Mouse (Mus musculus) cerebral cortex, adult 2 months (tissue): ENCODE results near the gene Sec31b.

Source experiments
- WGBS: fragments of 180-500 bp; shearing (Covaris S2); methylation state at CpG from one replicate; pipeline ENCODE4 v1.1.7; 2018; 5-methylcytosine and 5-hydroxymethylcytosine counted together

The Sec31b gene

GRCm38 (mm10) chr19:44545321-44546041, at the start of gene Sec31b:
TSS of gene Sec31b (minus strand) at chr19:44545864.
- 9% methylated on average over 47 of the region's 47 CpGs for WGBS

GRCm38 (mm10) chr19:44594180-44594579, 48.5 kb upstream of the Sec31b start:
- 95% methylated on average over 14 of the region's 14 CpGs for WGBS

- 64% methylated on average over 6 of the region's 6 CpGs for WGBS
Measured at GRCm38 (mm10) chr19:44591638-44592037, 46.0 kb upstream of the Sec31b start.

GRCm38 (mm10) chr19:44590992-44591391, 45.3 kb upstream of the Sec31b start:
- WGBS = 83% methylated on average over 18 of the region's 18 CpGs

GRCm38 (mm10) chr19:44589591-44590223, 44.0 kb upstream of the Sec31b start:
- 63% methylated on average over 7 of the region's 7 CpGs for WGBS

GRCm38 (mm10) chr19:44588036-44588435, 42.4 kb upstream of the Sec31b start:
- 64% methylated on average over 4 of the region's 4 CpGs for WGBS

GRCm38 (mm10) chr19:44582638-44583309, 37.1 kb upstream of the Sec31b start:
- WGBS = 39% methylated on average over 9 of the region's 9 CpGs

- WGBS = 84% methylated on average over 10 of the region's 10 CpGs
Measured at GRCm38 (mm10) chr19:44582103-44582502, 36.4 kb upstream of the Sec31b start.

- WGBS = 80% methylated on average over 1 of the region's 1 CpGs
Measured at GRCm38 (mm10) chr19:44578038-44578437, 32.4 kb upstream of the Sec31b start.

GRCm38 (mm10) chr19:44576275-44576674, 30.6 kb upstream of the Sec31b start:
- WGBS = 74% methylated on average over 7 of the region's 7 CpGs

GRCm38 (mm10) chr19:44567763-44568162, 22.1 kb upstream of the Sec31b start:
- 80% methylated on average over 3 of the region's 3 CpGs for WGBS

GRCm38 (mm10) chr19:44564006-44564405, 18.3 kb upstream of the Sec31b start:
- 84% methylated on average over 14 of the region's 14 CpGs for WGBS

GRCm38 (mm10) chr19:44562652-44563206, 17.1 kb upstream of the Sec31b start, which contains the start of gene Hif1an:
TSS of gene Hif1an (plus strand) at chr19:44562850.
- WGBS = under 1% methylated on average over 33 of the region's 33 CpGs

GRCm38 (mm10) chr19:44554861-44555590, 9.4 kb upstream of the Sec31b start, which contains the start of gene Ndufb8:
TSS of gene Ndufb8 (minus strand) at chr19:44555440.
- under 1% methylated on average over 50 of the region's 50 CpGs for WGBS

GRCm38 (mm10) chr19:44554490-44554860, 8.8 kb upstream of the Sec31b start:
- WGBS = 2% methylated on average over 8 of the region's 8 CpGs

GRCm38 (mm10) chr19:44553286-44553685, 7.6 kb upstream of the Sec31b start:
- WGBS = 95% methylated on average over 4 of the region's 4 CpGs

- 92% methylated on average over 4 of the region's 4 CpGs for WGBS
Measured at GRCm38 (mm10) chr19:44552731-44553130, 7.1 kb upstream of the Sec31b start, which contains the start of gene Gm20538. TSS of gene Gm20538 (minus strand) at chr19:44552831.

- 2% methylated on average over 13 of the region's 13 CpGs for WGBS
Measured at GRCm38 (mm10) chr19:44544775-44545174, 889 bp downstream of the Sec31b start.

- WGBS = 59% methylated on average over 10 of the region's 10 CpGs
Measured at GRCm38 (mm10) chr19:44544372-44544771, 1.3 kb downstream of the Sec31b start.

GRCm38 (mm10) chr19:44542694-44543178, 2.9 kb downstream of the Sec31b start:
- WGBS = 94% methylated on average over 8 of the region's 8 CpGs

GRCm38 (mm10) chr19:44537416-44537815, 8.2 kb downstream of the Sec31b start:
- 85% methylated on average over 8 of the region's 8 CpGs for WGBS
